Mouse (Mus musculus) mature B cell (primary cell): ENCODE data around the gene Psd.

Experiments used
- in situ Hi-C: fragments of 300-500 bp; cut with MboI; formaldehyde crosslinking; loops from 2 replicates; pipeline ENCODE4 v1.14.3; 2019

Psd gene

DNA sequence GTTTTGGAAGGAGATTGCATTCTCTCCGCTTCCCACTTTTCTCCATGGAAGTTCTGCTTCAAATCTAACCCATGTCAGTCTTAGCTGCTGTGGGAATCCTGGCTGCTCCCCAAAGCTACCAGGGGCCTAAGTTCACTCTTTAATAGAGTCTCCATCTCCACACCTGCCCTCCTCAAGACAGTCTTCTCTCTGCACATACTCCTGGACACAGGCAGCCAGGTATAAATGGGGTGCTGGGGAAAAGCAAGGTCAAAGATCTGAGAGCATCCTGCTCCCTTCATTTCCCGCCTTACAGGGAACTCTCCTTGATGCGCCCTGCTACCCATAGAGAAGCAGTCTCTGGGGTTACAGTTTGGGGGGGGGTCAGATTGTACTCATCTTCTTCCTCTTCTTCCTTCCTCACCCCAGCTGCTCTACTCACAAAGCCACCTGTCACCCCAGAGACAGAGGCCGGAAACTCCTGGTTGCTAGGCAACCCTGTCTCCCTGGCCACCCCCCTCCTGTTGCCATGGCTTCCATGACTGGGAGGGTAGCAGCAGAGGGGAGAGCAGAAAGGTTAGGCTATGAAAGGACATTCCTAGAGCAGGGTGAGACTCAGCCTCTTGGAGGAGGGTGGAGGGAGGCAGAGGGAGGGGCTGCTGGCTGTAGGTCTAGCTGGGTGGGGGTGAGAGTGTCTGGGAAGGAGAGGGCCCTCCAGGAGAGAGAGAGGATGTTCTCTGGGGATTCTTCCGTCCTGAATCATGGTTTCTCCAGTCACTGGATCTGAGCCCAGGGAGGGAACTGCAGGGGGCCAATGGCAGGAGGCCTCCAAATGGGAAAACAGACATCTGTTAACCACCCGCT, 5.6 kb downstream of the Psd start:
- in situ Hi-C loops: no loop called here

DNA sequence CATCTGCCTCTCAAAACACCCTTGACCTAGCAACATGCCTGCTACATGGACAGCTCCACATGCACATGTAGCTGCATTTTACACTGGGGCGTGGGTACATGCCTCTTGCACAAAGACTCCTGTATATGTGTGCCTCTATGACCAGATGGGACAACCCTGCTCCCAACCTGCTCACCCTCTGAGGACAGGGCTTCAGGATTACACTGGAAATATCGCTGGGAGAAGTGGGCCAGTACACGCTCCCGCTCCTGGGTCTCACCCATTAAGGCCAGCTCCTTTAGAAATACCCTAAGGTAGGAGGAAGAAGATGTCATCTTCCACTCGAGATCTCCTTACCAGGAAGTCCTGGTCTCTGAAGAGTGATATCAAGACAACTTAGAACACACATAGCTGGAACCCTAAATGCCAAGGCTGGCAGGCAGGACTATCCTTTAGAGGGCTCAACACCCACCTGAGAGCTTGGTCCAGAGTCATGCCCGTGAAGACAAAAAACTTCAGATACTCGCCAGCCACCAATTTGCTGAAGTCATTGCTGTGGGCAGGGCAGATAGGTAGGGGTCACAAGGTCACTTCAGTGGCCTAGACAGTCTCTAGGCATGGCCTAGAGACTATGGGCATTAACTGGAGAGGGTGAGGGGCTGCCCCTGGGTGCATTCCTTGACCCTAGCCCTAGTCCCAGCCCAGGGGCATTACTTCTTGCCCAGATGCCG, 6.7 kb downstream of the Psd start:
- in situ Hi-C loops: no loop called here

- in situ Hi-C loops: no loop called here
These were observed 8.2 kb downstream of the Psd start for GRCm38 (mm10) chr19:46318586-46319378.

- in situ Hi-C loops: no loop called here
These were observed 8.9 kb downstream of the Psd start for GRCm38 (mm10) chr19:46318031-46318471.

DNA sequence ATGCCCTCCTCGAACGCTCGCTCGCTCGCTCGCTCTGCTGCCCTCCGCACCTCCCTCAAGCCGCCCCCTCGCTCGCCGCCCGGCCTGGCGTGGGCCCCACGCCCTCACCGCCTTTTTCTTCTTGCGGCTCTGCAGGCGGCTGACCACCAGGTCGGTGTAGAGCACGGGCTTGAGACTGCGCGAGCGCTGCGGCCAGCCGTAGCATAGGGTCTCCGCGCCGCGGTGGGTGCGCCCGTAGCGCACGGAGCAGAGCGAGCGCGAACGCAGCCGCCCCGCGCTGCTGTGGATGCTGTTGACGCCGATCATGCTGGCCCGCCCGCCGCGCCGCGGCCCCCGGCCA, 9.4 kb downstream of the Psd start:
- in situ Hi-C loops: no loop called here

DNA sequence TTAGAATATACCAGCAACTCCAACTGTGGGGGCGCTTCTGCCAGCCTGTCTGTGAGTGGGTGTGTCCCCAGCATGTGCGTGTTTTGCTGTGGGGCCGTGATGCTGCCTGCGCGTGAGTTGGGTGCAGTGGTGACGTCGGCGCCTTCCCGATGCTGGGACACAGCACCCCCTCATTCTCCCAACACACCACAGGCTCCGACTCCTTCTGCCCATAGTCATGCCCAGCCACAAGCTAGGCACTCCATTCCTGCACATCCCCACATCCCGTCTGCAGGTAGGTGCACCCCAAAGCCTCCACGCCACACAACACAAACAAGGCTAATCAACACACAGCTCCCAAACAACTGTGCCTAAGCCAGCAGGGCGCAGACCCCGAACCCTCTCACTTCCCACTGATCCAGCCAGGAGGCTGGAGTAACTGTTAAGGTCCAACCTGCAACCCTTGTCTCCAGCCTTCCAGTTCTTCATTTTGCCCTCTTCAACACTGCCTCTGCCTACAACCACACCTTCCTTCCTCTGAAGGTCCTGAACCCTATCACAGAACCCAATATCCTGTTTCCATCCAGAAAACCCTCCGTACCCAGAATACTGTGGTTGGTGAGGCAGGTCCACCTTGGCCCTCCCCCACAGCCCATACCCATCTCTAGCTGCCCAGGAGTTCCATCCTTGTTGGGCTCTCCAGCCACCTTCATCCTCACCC, 10.0 kb downstream of the Psd start:
- in situ Hi-C loops: no loop called here

DNA sequence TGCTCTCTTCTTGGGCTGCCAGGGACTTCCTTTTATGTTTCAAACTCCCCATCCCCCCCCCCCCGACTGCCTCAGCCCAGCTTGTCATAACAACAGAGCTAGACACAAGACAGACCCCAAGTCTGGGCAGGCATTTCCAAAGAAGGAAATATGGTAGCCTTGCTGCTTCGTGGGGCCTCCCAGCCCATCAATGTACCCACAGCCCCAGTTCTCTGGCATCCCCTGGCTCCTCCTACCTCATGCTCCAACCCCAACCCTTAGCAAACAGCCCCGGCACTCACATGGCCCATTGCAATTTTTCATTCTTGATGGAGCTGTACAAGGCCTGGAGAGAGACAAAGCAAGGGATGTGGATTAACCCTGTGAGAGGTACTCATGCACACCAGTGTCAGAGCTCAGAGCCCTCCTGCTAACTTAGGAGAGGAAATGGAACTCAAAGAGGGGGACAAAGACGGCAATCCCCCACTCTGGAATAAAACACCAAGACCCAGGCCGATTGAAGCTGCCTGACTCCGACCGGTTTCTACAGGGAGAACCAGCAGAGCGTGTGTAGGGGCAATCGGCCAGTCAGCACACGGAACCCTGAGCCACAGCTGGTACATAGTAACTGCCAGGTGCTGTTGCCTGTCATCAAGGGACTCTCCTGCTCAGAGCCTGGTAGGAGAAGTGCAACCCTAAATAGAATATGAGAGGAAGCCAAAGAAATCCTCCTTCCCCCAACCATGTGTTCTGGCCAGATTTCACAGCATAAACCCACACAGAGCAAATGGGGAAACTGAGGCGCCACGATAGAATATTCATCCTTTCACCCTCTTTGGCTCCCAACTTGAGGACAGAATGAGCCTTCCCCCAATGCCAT, 11.0 kb downstream of the Psd start:
- in situ Hi-C loops: no loop called here

GRCm38 (mm10) chr19:46314872-46315742, 11.8 kb downstream of the Psd start:
- in situ Hi-C loops: no loop called here

GRCm38 (mm10) chr19:46314151-46314601, 12.8 kb downstream of the Psd start:
- in situ Hi-C loops: no loop called here

GRCm38 (mm10) chr19:46313591-46313990, 13.4 kb downstream of the Psd start:
- in situ Hi-C loops: no loop called here

DNA sequence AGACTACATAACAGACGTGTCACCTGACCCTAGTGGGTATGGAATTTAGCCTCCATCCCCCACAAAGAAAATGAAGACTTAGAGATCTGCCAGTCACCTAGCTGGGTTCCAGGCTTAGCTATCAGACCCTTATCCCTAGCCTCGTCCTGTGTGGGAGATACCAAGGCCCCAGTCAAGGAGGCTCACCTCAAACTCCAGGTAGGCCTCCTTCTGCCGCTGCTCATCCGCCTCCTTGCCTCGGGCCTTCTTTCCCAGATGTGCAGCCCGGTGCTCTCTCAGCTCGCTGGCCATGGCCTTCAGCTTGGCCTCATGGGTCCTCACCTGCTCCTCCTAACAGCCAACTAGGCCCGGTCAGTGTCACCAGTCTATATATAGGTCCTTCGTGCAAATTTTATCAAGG, 13.8 kb downstream of the Psd start:
- in situ Hi-C loops: no loop called here

- in situ Hi-C loops: no loop called here
These were observed 14.4 kb downstream of the Psd start for GRCm38 (mm10) chr19:46312566-46312965.

- in situ Hi-C loops: no loop called here
These were observed 15.6 kb downstream of the Psd start for GRCm38 (mm10) chr19:46311341-46311740.

DNA sequence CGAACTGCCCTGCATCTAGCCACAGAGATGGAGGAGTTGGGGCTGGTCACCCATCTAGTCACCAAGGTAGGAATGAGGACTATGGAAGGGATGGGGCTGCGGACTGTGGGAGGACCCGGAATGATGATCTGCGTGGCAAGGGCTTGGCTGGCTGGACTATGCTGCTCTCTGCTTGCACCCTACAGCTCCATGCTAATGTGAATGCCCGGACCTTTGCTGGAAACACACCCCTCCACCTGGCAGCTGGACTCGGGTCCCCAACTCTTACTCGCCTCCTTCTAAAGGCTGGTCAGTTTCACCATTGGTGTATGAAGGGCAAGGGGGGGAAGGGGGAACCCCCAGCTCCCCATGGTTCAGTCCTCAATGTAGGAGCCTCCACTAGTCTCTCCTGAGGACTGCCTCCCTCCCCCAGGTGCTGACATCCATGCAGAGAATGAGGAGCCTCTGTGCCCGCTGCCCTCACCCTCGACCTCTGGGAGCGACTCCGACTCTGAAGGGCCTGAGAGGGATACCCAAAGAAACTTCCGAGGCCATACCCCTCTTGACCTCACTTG, 16.6 kb downstream of the Psd start:
- in situ Hi-C loops: no loop called here

DNA sequence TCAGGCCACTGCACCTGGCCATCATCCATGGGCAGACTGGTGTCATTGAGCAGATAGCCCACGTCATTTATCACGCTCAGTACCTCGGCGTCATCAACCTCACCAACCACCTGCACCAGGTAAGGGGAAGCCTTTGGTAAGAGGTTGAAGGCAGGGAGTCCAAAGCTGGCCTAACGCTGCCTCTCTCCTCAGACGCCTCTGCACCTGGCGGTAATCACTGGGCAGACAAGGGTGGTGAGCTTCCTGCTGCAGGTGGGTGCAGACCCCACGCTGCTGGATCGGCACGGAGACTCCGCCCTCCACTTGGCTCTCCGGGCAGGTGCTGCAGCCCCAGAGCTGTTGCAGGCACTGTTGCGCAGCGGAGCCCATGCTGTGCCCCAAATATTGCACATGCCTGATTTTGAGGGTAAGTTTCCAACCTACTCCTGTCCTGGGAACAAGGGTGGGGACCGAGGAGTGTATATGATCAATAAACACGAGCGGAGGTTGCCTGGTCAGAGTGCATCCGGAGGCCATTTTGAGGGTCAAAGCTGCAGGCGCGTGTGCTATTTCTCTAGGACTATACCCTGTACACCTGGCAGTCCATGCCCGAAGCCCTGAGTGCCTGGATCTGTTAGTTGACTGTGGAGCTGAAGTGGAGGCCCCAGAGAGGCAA, 17.2 kb downstream of the Psd start:
- in situ Hi-C loops: no loop called here

DNA sequence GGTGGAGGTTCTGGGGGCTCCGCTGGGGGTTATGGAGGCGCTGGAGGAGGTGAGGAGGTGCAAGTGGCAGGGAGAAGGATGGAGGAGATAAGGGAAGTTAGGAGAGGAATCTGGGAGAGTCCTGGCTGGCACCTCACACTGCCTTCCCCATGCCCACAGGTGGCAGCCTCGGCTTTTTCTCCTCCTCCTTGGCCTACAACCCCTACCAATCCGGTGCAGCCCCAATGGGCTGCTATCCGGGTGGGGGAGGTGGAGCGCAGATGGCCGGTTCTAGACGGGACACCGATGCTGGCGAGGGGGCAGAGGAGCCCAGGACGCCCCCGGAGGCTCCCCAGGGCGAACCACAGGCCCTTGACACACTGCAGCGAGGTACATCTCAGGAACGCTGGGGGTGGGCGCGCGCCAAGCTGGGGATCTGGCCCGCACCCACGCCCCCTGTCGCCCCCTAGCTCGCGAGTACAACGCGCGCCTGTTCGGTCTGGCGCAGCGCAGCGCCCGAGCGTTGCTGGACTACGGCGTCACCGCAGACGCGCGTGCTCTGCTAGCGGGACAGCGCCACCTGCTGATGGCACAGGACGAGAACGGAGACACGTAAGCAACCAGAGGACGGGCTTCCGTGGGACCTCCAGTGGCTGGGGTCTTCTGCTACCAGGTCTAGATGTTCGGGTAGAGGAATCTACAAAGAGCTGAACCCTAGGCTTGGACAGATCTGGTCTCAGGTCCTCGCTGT, 18.1 kb downstream of the Psd start:
- in situ Hi-C loops: no loop called here

GRCm38 (mm10) chr19:46308303-46308702, 18.7 kb downstream of the Psd start:
- in situ Hi-C loops: no loop called here

DNA sequence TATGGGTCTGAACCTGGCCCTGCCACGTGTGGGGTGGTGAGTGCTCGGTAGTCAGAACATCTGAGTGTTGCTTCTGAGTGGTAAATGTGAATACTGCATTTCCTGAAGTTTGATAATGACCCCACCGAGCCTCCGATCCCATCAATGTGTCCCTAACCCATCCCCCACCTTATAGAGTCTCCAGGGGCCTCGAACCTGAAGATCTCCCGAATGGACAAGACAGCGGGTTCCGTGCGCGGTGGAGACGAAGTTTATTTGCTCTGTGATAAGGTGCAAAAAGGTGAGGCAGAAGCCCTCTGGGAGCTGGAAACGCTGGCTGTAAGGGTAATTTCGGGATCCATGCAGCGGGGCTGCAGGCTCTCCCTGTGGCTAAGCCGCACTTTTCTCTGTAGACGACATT, 19.2 kb downstream of the Psd start:
- in situ Hi-C loops: no loop called here
